Mouse (Mus musculus): ENCODE measurements around the gene Camk1d. TPM values are rescaled to one million over a fixed set of nuclear protein-coding genes. Genes with fewer than 3 reads are reported as not detected.

Camk1d gene
- total and polyA plus RNA-seq, 2 experiments from 2014 or later = 1.1 to 2.2 TPM

DNA sequence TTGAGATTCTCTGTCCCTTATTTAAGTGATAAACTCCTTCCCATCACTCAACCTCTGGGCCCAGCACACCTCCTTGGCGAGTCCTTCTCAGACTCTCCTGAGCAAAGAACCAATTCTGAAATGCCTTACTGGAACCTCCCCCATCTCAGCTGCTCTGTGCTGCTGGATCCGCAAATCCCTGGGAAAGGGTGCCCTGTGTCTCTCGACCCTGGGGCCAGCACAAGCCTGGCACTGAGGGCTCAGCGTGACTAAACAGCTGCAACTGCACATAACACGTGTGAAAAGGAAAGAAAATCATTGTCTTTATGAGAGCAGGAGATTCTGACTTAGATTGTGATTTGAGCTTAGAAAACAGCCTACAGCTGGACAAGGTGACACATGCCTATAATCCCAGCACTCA lies 52.4 kb downstream of the Camk1d start:
- DNase-seq (ENCODE audit: low spot score) (no peak), ATAC-seq (ENCODE audit: insufficient read depth, low read depth) (no peak)
- Histone ChIP-seq H3K27ac (ENCODE audit: low read depth) (no peak overlapping the region), H3K9ac (replicated peaks; ENCODE audit: low read depth, low read length) (no peak overlapping the region), H3K9me3 (replicated peaks; ENCODE audit: control insufficient read depth, low read length) (no peaks in the 10 kb centered on the region), H3K27me3 (ENCODE audit: control insufficient read depth, insufficient read depth, low read length) (no peaks in the 10 kb centered on the region), H3K4me3 (ENCODE audit: low read depth, low read length) (no peak overlapping the region), H3K4me1 (ENCODE audit: control insufficient read depth, insufficient read depth) (no peaks in the 10 kb centered on the region), H3K36me3 (replicated peaks; ENCODE audit: control insufficient read depth, insufficient read depth, low read length) (no peaks in the 10 kb centered on the region), H3K4me2 (ENCODE audit: low read depth, low read length) (no peak overlapping the region)
- TF ChIP-seq EP300 (IDR thresholded peaks at IDR 0.05; ENCODE audit: low read depth) (no peak), CTCF (IDR thresholded peaks at IDR 0.05; ENCODE audit: low read depth) (no peak)
- WGBS = 75% methylated on average over 5 of the region's 5 CpGs

DNA sequence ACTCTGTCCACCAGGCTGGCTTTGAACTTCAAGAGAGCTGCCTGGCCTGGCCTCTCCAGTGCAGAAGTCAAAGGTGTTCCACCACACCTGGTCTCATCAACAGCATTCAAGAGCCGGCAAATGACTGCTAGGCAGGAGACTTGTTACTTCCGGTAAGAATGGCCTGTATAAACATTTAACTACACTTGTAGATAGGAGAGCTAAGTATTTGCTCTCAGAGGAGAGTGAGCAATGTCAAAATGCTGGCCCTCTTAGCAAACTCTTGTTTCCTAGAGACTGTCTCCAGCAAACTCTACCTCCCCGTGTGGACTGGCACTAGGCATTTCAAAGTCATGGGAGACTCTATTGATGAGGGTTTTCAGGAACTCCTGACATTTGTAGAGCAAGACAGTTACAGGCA lies 56.3 kb downstream of the Camk1d start:
- TF ChIP-seq CTCF (IDR thresholded peaks at IDR 0.05; ENCODE audit: low read depth) (no peak), EP300 (IDR thresholded peaks at IDR 0.05; ENCODE audit: low read depth) (no peak)
- Histone ChIP-seq H3K4me3 (ENCODE audit: low read depth, low read length) (no peak overlapping the region), H3K27me3 (ENCODE audit: control insufficient read depth, insufficient read depth, low read length) (no peaks in the 10 kb centered on the region), H3K9me3 (replicated peaks; ENCODE audit: control insufficient read depth, low read length) (no peaks in the 10 kb centered on the region), H3K9ac (replicated peaks; ENCODE audit: low read depth, low read length) (no peak overlapping the region), H3K4me1 (ENCODE audit: control insufficient read depth, insufficient read depth) (no peaks in the 10 kb centered on the region), H3K4me2 (ENCODE audit: low read depth, low read length) (no peak overlapping the region), H3K36me3 (replicated peaks; ENCODE audit: control insufficient read depth, insufficient read depth, low read length) (no peaks in the 10 kb centered on the region), H3K27ac (ENCODE audit: low read depth) (no peak overlapping the region)
- 44% methylated on average over 3 of the region's 3 CpGs for WGBS
- ATAC-seq (ENCODE audit: insufficient read depth, low read depth) (no peak), DNase-seq (ENCODE audit: low spot score) (no peak)

DNA sequence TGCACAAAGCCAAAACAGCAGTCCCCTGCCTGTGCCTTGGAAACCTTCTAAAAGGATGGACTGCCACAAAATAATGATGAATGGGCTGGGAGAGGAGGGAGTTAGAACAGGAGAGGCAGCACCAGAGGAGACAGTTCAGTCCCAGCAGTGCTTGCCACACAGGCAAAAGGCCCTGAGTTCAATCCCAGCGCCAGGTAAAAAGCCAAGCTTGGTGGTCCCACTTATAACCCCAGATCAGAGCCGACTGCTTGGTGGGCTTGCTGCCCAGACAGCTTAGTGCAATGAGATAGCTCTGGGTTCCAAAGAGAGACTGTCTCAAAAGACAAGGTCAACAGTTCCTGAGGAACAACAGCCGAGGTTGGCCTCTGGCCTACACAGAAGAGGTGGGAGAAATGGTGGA lies 58.0 kb downstream of the Camk1d start:
- Histone ChIP-seq H3K36me3 (replicated peaks; ENCODE audit: control insufficient read depth, insufficient read depth, low read length) (no peaks in the 10 kb centered on the region), H3K9me3 (replicated peaks; ENCODE audit: control insufficient read depth, low read length) (no peaks in the 10 kb centered on the region), H3K4me1 (ENCODE audit: control insufficient read depth, insufficient read depth) (no peaks in the 10 kb centered on the region), H3K4me3 (ENCODE audit: low read depth, low read length) (no peak overlapping the region), H3K9ac (replicated peaks; ENCODE audit: low read depth, low read length) (no peak overlapping the region), H3K4me2 (ENCODE audit: low read depth, low read length) (no peak overlapping the region), H3K27ac (ENCODE audit: low read depth) (no peak overlapping the region), H3K27me3 (ENCODE audit: control insufficient read depth, insufficient read depth, low read length) (no peaks in the 10 kb centered on the region)
- 76% methylated on average over 3 of the region's 3 CpGs for WGBS
- no peak for TF ChIP-seq CTCF (IDR thresholded peaks at IDR 0.05; ENCODE audit: low read depth)
- no peak for TF ChIP-seq EP300 (IDR thresholded peaks at IDR 0.05; ENCODE audit: low read depth)
- ATAC-seq (ENCODE audit: insufficient read depth, low read depth) (no peak), DNase-seq (ENCODE audit: low spot score) (no peak)

DNA sequence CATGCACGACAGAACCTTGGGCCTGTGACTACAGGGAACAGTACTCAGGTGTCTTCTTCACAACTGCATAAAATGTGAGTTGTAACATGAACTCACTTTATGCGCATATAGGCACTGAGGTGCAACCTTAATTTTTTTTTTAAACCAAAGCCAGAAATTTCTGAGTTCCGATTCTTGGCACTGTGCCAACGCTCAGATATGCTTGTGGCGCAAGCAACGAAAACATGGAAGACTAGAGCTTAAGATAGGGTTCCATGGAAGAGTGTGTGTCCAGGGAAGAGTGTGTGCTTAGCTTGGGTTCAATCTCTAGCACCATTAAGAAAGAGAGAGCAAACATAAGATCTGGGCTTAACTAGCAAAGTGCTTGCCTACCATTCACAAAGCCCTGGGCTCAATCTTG lies 62.2 kb downstream of the Camk1d start:
- Histone ChIP-seq H3K4me2 (ENCODE audit: low read depth, low read length) (no peak overlapping the region), H3K27ac (ENCODE audit: low read depth) (no peak overlapping the region), H3K9ac (replicated peaks; ENCODE audit: low read depth, low read length) (no peak overlapping the region), H3K4me1 (ENCODE audit: control insufficient read depth, insufficient read depth) (no peaks in the 10 kb centered on the region), H3K9me3 (replicated peaks; ENCODE audit: control insufficient read depth, low read length) (no peaks in the 10 kb centered on the region), H3K27me3 (ENCODE audit: control insufficient read depth, insufficient read depth, low read length) (no peaks in the 10 kb centered on the region), H3K36me3 (replicated peaks; ENCODE audit: control insufficient read depth, insufficient read depth, low read length) (no peaks in the 10 kb centered on the region), H3K4me3 (ENCODE audit: low read depth, low read length) (no peak overlapping the region)
- 64% methylated on average over 6 of the region's 6 CpGs for WGBS
- TF ChIP-seq CTCF (IDR thresholded peaks at IDR 0.05; ENCODE audit: low read depth) (no peak), EP300 (IDR thresholded peaks at IDR 0.05; ENCODE audit: low read depth) (no peak)
- ATAC-seq (ENCODE audit: insufficient read depth, low read depth) (no peak), DNase-seq (ENCODE audit: low spot score) (no peak)

DNA sequence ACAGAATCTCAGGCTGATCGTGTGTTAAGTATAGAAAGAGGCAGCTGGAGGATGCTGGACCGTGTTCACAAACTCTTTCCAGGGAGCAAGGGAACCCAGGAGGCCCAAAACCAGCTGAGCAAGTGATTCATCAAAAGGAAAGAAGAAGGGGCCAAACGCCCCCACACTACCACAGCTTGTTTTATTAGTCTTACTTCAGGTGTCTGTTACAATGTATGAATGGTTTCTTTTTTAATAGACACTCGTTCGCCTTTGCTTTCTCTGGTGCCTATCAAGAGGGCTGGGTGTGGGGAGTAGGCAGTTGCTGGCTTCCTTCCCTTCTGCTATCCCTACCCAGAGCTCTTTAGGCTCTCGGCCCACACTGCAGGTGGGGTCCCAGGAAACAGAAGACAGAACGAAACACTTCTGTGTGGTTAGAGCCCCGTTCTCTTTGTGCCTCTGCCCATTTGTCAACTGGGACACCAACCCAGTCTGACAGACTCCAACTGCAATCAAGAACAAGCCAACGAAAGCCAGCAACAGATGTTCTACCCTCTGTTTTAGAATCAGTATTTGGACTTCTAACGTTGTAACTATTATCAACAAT lies 62.9 kb downstream of the Camk1d start:
- Histone ChIP-seq H3K9ac (replicated peaks; ENCODE audit: low read depth, low read length) (no peak overlapping the region), H3K4me2 (ENCODE audit: low read depth, low read length) (no peak overlapping the region), H3K27ac (ENCODE audit: low read depth) (no peak overlapping the region), H3K36me3 (replicated peaks; ENCODE audit: control insufficient read depth, insufficient read depth, low read length) (no peaks in the 10 kb centered on the region), H3K4me1 (ENCODE audit: control insufficient read depth, insufficient read depth) (no peaks in the 10 kb centered on the region), H3K9me3 (replicated peaks; ENCODE audit: control insufficient read depth, low read length) (no peaks in the 10 kb centered on the region), H3K27me3 (ENCODE audit: control insufficient read depth, insufficient read depth, low read length) (no peaks in the 10 kb centered on the region), H3K4me3 (ENCODE audit: low read depth, low read length) (no peak overlapping the region)
- no peak for TF ChIP-seq EP300 (IDR thresholded peaks at IDR 0.05; ENCODE audit: low read depth)
- TF ChIP-seq CTCF (IDR thresholded peaks at IDR 0.05; ENCODE audit: low read depth) = no peak
- 75% methylated on average over 10 of the region's 10 CpGs for WGBS
- ATAC-seq (ENCODE audit: insufficient read depth, low read depth) (no peak), DNase-seq (ENCODE audit: low spot score) (no peak)

DNA sequence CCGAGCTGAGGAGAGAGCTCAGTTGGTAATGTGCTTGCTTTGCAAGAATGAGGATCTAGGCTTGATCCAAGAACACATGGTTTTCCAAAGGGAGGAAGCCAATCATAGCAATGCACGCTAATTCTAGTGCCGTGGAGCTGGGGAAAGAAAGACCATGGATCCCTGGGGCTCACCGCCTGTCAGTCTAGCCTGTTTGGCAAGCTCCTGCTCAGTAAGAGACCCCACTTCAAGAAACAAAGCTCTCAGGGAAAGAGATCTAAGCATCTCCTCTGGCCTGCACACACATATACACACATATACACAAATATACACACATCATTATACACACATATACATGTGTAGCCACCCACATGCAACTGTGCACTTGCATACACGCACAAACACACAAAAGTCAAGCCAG lies 65.1 kb downstream of the Camk1d start:
- Histone ChIP-seq H3K4me1 (ENCODE audit: control insufficient read depth, insufficient read depth) (no peaks in the 10 kb centered on the region), H3K27ac (ENCODE audit: low read depth) (no peak overlapping the region), H3K9me3 (replicated peaks; ENCODE audit: control insufficient read depth, low read length) (no peaks in the 10 kb centered on the region), H3K9ac (replicated peaks; ENCODE audit: low read depth, low read length) (no peak overlapping the region), H3K36me3 (replicated peaks; ENCODE audit: control insufficient read depth, insufficient read depth, low read length) (no peaks in the 10 kb centered on the region), H3K4me3 (ENCODE audit: low read depth, low read length) (no peak overlapping the region), H3K4me2 (ENCODE audit: low read depth, low read length) (no peak overlapping the region), H3K27me3 (ENCODE audit: control insufficient read depth, insufficient read depth, low read length) (no peaks in the 10 kb centered on the region)
- DNase-seq (ENCODE audit: low spot score) (no peak), ATAC-seq (ENCODE audit: insufficient read depth, low read depth) (no peak)
- 77% methylated on average over 5 of the region's 5 CpGs for WGBS
- TF ChIP-seq EP300 (IDR thresholded peaks at IDR 0.05; ENCODE audit: low read depth) (no peak), CTCF (IDR thresholded peaks at IDR 0.05; ENCODE audit: low read depth) (no peak)

Data from heart, postnatal 0 days (tissue).